Mouse (Mus musculus) forebrain, embryonic 11.5 days (tissue): ENCODE measurements around the gene Nav2. TPM values are rescaled to one million over a fixed set of nuclear protein-coding genes. Genes with fewer than 3 reads are reported as not detected.

Experiments
- ATAC-seq: fragments of 200-750 bp; cut with Nextera tagmentation; replicated peaks from 2 replicates; pipeline ENCODE4 v1.8.0; 2017; ENCODE audit warnings: moderate TSS enrichment; ENCODE audit not compliant: low FRiP score
- DNase-seq: peaks from one replicate; pipeline ENCODE4 v3.0.0-alpha.2; 2017; ENCODE audit warnings: low spot score
- H3K27ac ChIP-seq: fragments of 300-500 bp; sonication (generic); 2 replicates; pipeline ENCODE4 v1.5.1; 2014; ENCODE audit warnings: low read depth, low read length
- H3K27me3 ChIP-seq: fragments of 300-500 bp; sonication (generic); 2 replicates; pipeline ENCODE4 v1.6.1; 2014; ENCODE audit warnings: mild to moderate bottlenecking, low read length, mixed read lengths; ENCODE audit not compliant: control insufficient read depth, insufficient read depth
- H3K36me3 ChIP-seq: fragments of 300-500 bp; sonication (generic); 2 replicates; pipeline ENCODE4 v1.6.1; 2014; ENCODE audit warnings: mild to moderate bottlenecking, low read length, moderate library complexity, mixed read lengths; ENCODE audit not compliant: control insufficient read depth, insufficient read depth
- H3K4me1 ChIP-seq: fragments of 300-500 bp; sonication (generic); replicated peaks from 2 replicates; pipeline ENCODE4 v1.6.1; 2014; ENCODE audit warnings: low read length, mixed read lengths; ENCODE audit not compliant: control insufficient read depth, insufficient read depth
- H3K4me2 ChIP-seq: fragments of 300-500 bp; sonication (generic); 2 replicates; pipeline ENCODE4 v1.6.1; 2014; ENCODE audit warnings: low read depth, mild to moderate bottlenecking, low read length, moderate library complexity, mixed read lengths; ENCODE audit not compliant: severe bottlenecking
- H3K4me3 ChIP-seq: fragments of 300-500 bp; sonication (generic); 2 replicates; pipeline ENCODE4 v1.5.1; 2014; ENCODE audit warnings: low read depth, low read length
- H3K9ac ChIP-seq: fragments of 300-500 bp; sonication (generic); 2 replicates; pipeline ENCODE4 v1.6.1; 2014; ENCODE audit warnings: low read length
- H3K9me3 ChIP-seq: fragments of 300-500 bp; sonication (generic); 2 replicates; pipeline ENCODE4 v1.6.1; 2016; ENCODE audit warnings: low read length, mixed read lengths; ENCODE audit not compliant: control insufficient read depth
- WGBS: fragments of 180-500 bp; shearing (Covaris S2); extraction: QIAGEN DNeasy Blood & Tissue Kit; methylation state at CpG from one replicate; pipeline ENCODE4 v1.1.7; 2014; 5-methylcytosine and 5-hydroxymethylcytosine counted together
- polyA plus RNA-seq: library from polyadenylated mRNA; unstranded; fragments of >200 nt; fragmentation: Nextera tagmentation; extraction: Ambion mirVana; gene quantifications from 2 replicates; pipeline ENCODE4 v1.2.1, GENCODE M21; 2014

The Nav2 gene
- polyA plus RNA-seq, 1 experiment from 2014 or later: 7.2 TPM

- DNase-seq (no peak), ATAC-seq (no peak)
- 87% methylated on average over 7 of the region's 7 CpGs for WGBS
- H3K4me1 ChIP-seq: no peaks in the 10 kb centered on the region
- H3K4me2 ChIP-seq: no peak overlapping the region
- H3K27ac ChIP-seq: no peak overlapping the region
- H3K4me3 ChIP-seq: no peak overlapping the region
- H3K36me3 ChIP-seq: no peaks in the 10 kb centered on the region
- H3K9me3 ChIP-seq: no peaks in the 10 kb centered on the region
- no peak overlapping the region for H3K9ac ChIP-seq
- H3K27me3 ChIP-seq: no peaks in the 10 kb centered on the region
Measured at GRCm38 (mm10) chr7:49282446-49282845, 373.9 kb downstream of the Nav2 start.

GRCm38 (mm10) chr7:49283507-49284361, 375.2 kb downstream of the Nav2 start:
- Histone ChIP-seq H3K4me2 (no peak overlapping the region), H3K4me3 (no peak overlapping the region), H3K27ac (no peak overlapping the region), H3K9ac (no peak overlapping the region), H3K9me3 (no peaks in the 10 kb centered on the region), H3K27me3 (no peaks in the 10 kb centered on the region), H3K36me3 (no peaks in the 10 kb centered on the region), H3K4me1 (no peaks in the 10 kb centered on the region)
- DNase-seq: no peak
- ATAC-seq: no peak
- WGBS: 79% methylated on average over 11 of the region's 11 CpGs

GRCm38 (mm10) chr7:49288186-49288585, 379.7 kb downstream of the Nav2 start:
- Histone ChIP-seq H3K9ac (no peak overlapping the region), H3K4me2 (no peak overlapping the region), H3K9me3 (no peaks in the 10 kb centered on the region), H3K27me3 (no peaks in the 10 kb centered on the region), H3K36me3 (no peaks in the 10 kb centered on the region), H3K4me1 (no peaks in the 10 kb centered on the region), H3K4me3 (no peak overlapping the region), H3K27ac (no peak overlapping the region)
- 83% methylated on average over 8 of the region's 8 CpGs for WGBS
- no peak for ATAC-seq
- no peak for DNase-seq

- no peak overlapping the region for H3K27ac ChIP-seq
- no peak overlapping the region for H3K4me2 ChIP-seq
- no peak overlapping the region for H3K9ac ChIP-seq
- DNase-seq: no peak
- no peaks in the 10 kb centered on the region for H3K9me3 ChIP-seq
- H3K4me3 ChIP-seq: no peak overlapping the region
- WGBS: 86% methylated on average over 4 of the region's 4 CpGs
- no peaks in the 10 kb centered on the region for H3K4me1 ChIP-seq
- H3K36me3 ChIP-seq: no peaks in the 10 kb centered on the region
- ATAC-seq: no peak
- no peaks in the 10 kb centered on the region for H3K27me3 ChIP-seq
Measured at GRCm38 (mm10) chr7:49290308-49290707, 381.8 kb downstream of the Nav2 start.

- WGBS: 94% methylated on average over 8 of the region's 8 CpGs
- Histone ChIP-seq H3K4me2 (no peak overlapping the region), H3K36me3 (no peaks in the 10 kb centered on the region), H3K9ac (no peak overlapping the region), H3K4me3 (no peak overlapping the region), H3K27me3 (no peaks in the 10 kb centered on the region), H3K27ac (no peak overlapping the region), H3K9me3 (no peaks in the 10 kb centered on the region), H3K4me1 (no peaks in the 10 kb centered on the region)
- no peak for DNase-seq
- no peak for ATAC-seq
Measured at GRCm38 (mm10) chr7:49291208-49291892, 382.8 kb downstream of the Nav2 start.

GRCm38 (mm10) chr7:49297148-49297547, 388.6 kb downstream of the Nav2 start:
- Histone ChIP-seq H3K36me3 (no peaks in the 10 kb centered on the region), H3K4me2 (no peak overlapping the region), H3K4me1 (no peaks in the 10 kb centered on the region), H3K27me3 (no peaks in the 10 kb centered on the region), H3K9me3 (no peaks in the 10 kb centered on the region), H3K9ac (no peak overlapping the region), H3K27ac (no peak overlapping the region), H3K4me3 (no peak overlapping the region)
- no peak for ATAC-seq
- WGBS: 69% methylated on average over 3 of the region's 3 CpGs
- no peak for DNase-seq

DNA sequence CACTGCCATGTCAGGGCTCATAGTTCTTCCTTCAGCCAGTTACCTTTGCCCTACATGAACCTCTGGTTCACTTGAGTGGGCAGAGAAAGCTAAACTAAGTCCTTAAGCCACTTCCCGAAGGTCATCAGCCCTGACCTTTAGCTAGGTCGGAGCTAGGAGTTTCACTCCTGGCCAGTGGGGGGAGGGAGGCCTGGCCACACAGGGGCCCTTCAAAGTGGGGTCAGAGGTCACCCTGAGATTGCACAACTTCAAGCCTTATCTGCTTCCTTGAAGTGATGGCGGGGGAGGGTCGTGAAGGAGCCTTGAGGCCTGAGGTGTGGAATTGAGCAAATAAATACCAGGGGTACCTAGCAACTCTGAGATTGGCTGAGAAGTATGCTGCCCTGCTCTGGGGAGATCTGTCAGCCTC, 389.9 kb downstream of the Nav2 start:
- WGBS: 28% methylated on average over 4 of the region's 4 CpGs
- H3K9me3 ChIP-seq: no peaks in the 10 kb centered on the region
- H3K4me3 ChIP-seq: no peak overlapping the region
- H3K9ac ChIP-seq: no peak overlapping the region
- H3K27ac ChIP-seq: no peak overlapping the region
- no peak for ATAC-seq
- no peak overlapping the region for H3K4me2 ChIP-seq
- DNase-seq: no peak
- H3K4me1 ChIP-seq: no peaks in the 10 kb centered on the region; the same call in 1 of the 2 replicates
- peaks cover 3% of the 10 kb centered on the region; the same call in 1 of the 2 replicates for H3K27me3 ChIP-seq
- H3K36me3 ChIP-seq: no peaks in the 10 kb centered on the region

DNA sequence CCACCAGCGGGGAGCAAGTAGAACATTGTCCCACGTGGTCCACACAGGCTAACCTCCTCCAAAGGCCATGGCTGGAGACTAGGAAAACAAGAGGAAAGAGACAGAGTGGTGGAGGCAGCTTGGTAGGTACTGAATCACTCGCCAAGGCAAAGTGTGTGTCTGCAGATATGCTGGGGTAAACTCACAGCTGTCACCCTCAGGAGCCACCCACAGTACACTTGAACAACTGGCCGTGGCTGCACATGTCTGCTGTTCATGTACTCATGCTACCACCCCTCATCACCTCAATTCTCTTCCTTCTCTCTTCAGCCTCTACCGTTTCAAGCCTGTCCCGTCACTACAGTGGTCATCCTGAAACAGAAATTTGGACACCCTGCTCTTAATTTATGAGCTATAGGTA, 393.0 kb downstream of the Nav2 start:
- H3K4me1 ChIP-seq: peaks cover 9% of the 10 kb centered on the region; the same call in 1 of the 2 replicates
- DNase-seq: no peak
- H3K4me2 ChIP-seq: no peak overlapping the region
- 87% methylated on average over 6 of the region's 6 CpGs for WGBS
- H3K27me3 ChIP-seq: peaks cover 10% of the 10 kb centered on the region
- H3K9me3 ChIP-seq: no peaks in the 10 kb centered on the region
- no peaks in the 10 kb centered on the region for H3K36me3 ChIP-seq
- H3K9ac ChIP-seq: no peak overlapping the region
- no peak overlapping the region for H3K27ac ChIP-seq
- no peak overlapping the region for H3K4me3 ChIP-seq
- no peak for ATAC-seq
